Mouse (Mus musculus) heart, embryonic 15.5 days (tissue): ENCODE measurements around the gene Pcgf6. TPM values are rescaled to one million over a fixed set of nuclear protein-coding genes. Genes with fewer than 3 reads are reported as not detected.
"Not testable (repeated sequence)": the region's sequence is repeated elsewhere in the genome, so short reads cannot be mapped to it uniquely, and the experiment has no call there.

Source experiments
- ATAC-seq: fragments of 200-750 bp; cut with Nextera tagmentation; replicated peaks from 2 replicates; pipeline ENCODE4 v1.8.0; 2017; ENCODE audit warnings: low read depth, moderate TSS enrichment; ENCODE audit not compliant: insufficient number of reproducible peaks, insufficient read depth, low FRiP score
- H3K27ac ChIP-seq: fragments of 300-500 bp; sonication (generic); 2 replicates; pipeline ENCODE4 v1.5.1; 2015; ENCODE audit warnings: mild to moderate bottlenecking, inconsistent platforms
- H3K27me3 ChIP-seq: fragments of 300-500 bp; sonication (generic); 2 replicates; pipeline ENCODE4 v1.6.1; 2015; ENCODE audit warnings: inconsistent platforms
- H3K36me3 ChIP-seq: fragments of 300-500 bp; sonication (generic); 2 replicates; pipeline ENCODE4 v1.6.1; 2015; ENCODE audit warnings: mild to moderate bottlenecking, inconsistent platforms
- H3K4me1 ChIP-seq: fragments of 300-500 bp; sonication (generic); replicated peaks from 2 replicates; pipeline ENCODE4 v1.6.1; 2015; ENCODE audit warnings: inconsistent platforms
- H3K4me2 ChIP-seq: fragments of 300-500 bp; sonication (generic); 2 replicates; pipeline ENCODE4 v1.6.1; 2015; ENCODE audit warnings: inconsistent platforms, mild to moderate bottlenecking, moderate library complexity
- H3K4me3 ChIP-seq: fragments of 300-500 bp; sonication (generic); 2 replicates; pipeline ENCODE4 v1.5.1; 2015; ENCODE audit warnings: mild to moderate bottlenecking, inconsistent platforms
- H3K9ac ChIP-seq: fragments of 300-500 bp; sonication (generic); 2 replicates; pipeline ENCODE4 v1.6.1; 2015; ENCODE audit warnings: mild to moderate bottlenecking, inconsistent platforms
- H3K9me3 ChIP-seq: fragments of 300-500 bp; sonication (generic); replicated peaks from 2 replicates; pipeline ENCODE4 v1.6.1; 2016; ENCODE audit warnings: inconsistent platforms
- WGBS: fragments of 180-500 bp; shearing (Covaris S2); methylation state at CpG from one replicate; pipeline ENCODE4 v1.1.7; 2015; ENCODE audit warnings: mixed read lengths; 5-methylcytosine and 5-hydroxymethylcytosine counted together
- polyA plus RNA-seq: library from polyadenylated mRNA; unstranded; fragments of >200 nt; fragmentation: Nextera tagmentation; extraction: Ambion mirVana; gene quantifications from 2 replicates; pipeline ENCODE4 v1.2.1, GENCODE M21; 2015

The Pcgf6 gene
- polyA plus RNA-seq, 1 experiment from 2014 or later = 6.8 TPM

GRCm38 (mm10) chr19:46996095-46996494, 54.6 kb downstream of the Pcgf6 start:
- Histone ChIP-seq H3K4me1 (no peaks in the 10 kb centered on the region), H3K9me3 (no peaks in the 10 kb centered on the region), H3K36me3 (no peaks in the 10 kb centered on the region), H3K4me3 (no peak overlapping the region), H3K27ac (no peak overlapping the region), H3K4me2 (no peak overlapping the region), H3K9ac (no peak overlapping the region), H3K27me3 (no peaks in the 10 kb centered on the region)
- no peak for ATAC-seq
- WGBS = 72% methylated on average over 9 of the region's 9 CpGs

GRCm38 (mm10) chr19:46992329-46992728, 58.4 kb downstream of the Pcgf6 start:
- not testable (repeated sequence) for H3K9me3 ChIP-seq, H3K36me3 ChIP-seq, H3K27ac ChIP-seq, H3K4me3 ChIP-seq, ATAC-seq, H3K9ac ChIP-seq, H3K4me1 ChIP-seq, H3K27me3 ChIP-seq, H3K4me2 ChIP-seq
- 70% methylated on average over 4 of the region's 4 CpGs for WGBS

DNA sequence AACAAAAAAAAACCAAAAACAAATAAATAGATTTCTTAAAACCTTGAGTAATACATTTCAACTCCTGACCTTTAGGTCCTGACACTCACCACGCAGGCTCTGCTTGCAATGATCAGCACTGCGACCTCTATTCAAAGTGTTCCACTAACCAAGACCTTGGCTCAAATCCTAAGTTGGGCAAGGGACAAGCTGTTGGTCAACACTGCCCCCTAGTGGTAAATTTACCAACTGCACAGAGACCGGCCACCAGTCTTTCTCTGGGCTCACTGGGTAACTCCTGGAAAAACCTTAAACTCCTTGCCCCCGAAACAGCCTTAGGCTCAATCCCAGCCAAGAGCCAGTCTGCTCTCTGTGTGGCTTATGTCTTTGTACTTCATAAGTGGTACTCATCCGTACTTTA, 59.6 kb downstream of the Pcgf6 start:
- 11% methylated on average over 5 of the region's 5 CpGs for WGBS
- H3K4me1 ChIP-seq = peaks cover 6% of the 10 kb centered on the region; the same call in 1 of the 2 replicates
- H3K27ac ChIP-seq = no peak overlapping the region
- no peak overlapping the region for H3K9ac ChIP-seq
- H3K27me3 ChIP-seq = no peaks in the 10 kb centered on the region
- ATAC-seq = peak; percentile 59
- H3K4me2 ChIP-seq = no peak overlapping the region
- no peaks in the 10 kb centered on the region for H3K36me3 ChIP-seq
- no peaks in the 10 kb centered on the region for H3K9me3 ChIP-seq
- no peak overlapping the region for H3K4me3 ChIP-seq

- not testable (repeated sequence) for H3K27ac ChIP-seq, H3K4me1 ChIP-seq, H3K9ac ChIP-seq, H3K4me2 ChIP-seq, H3K9me3 ChIP-seq, H3K4me3 ChIP-seq, H3K36me3 ChIP-seq, H3K27me3 ChIP-seq, ATAC-seq
- WGBS = 77% methylated on average over 8 of the region's 8 CpGs
Measured at GRCm38 (mm10) chr19:46990625-46991024, 60.1 kb downstream of the Pcgf6 start.

DNA sequence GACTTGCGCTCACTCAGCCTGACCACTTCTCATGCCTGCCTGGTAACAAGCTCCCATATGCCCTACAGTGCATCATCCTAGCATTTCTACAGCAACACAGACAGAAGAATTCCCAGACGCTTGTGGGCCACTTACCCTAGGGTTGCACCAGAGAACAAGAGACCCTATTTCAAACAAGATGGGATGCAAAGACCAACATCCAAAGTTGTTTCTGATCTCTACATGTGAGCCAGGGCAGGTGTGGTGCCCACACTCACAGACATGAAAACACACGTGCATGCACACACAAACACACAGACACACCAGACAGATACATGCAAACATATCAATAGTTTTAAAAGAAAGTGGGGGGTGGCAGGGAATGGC, 60.6 kb downstream of the Pcgf6 start:
- ATAC-seq = no peak
- H3K27ac ChIP-seq = no peak overlapping the region
- 83% methylated on average over 3 of the region's 3 CpGs for WGBS

DNA sequence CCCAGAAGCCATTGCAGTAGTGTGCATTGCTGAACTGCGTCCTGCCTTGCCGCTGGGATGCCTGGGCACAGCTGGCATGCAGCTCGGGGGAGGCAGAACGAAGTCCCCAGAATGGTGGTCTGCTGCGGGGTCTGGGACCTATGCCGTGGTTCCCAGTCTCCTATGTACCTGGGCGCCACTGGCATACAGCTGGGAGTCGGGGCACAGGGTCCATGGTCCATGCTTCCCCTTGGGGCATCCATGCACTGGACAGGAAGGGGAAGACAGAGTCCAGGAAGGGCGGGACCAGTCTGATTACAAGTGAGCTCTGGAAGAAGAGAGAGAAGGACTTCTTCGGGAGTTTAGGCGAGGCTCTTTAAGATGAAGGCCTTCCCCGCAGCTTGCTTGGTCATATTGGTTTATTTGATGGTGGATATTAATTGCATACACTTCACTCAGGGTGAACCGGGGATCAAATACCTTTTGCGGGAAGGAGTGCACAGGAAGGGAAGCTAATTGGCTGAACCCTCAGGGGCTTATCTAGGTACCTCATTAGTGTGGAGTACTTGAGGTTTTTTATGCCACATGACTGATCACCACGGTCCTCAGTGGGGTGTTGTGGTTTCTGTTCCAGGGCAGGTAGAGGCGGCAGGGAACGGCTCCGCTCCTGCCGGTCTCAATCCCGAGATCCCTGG, 61.1 kb downstream of the Pcgf6 start:
- 71% methylated on average over 20 of the region's 20 CpGs for WGBS
- ATAC-seq = no peak
- no peak overlapping the region for H3K4me2 ChIP-seq
- no peaks in the 10 kb centered on the region for H3K36me3 ChIP-seq
- H3K4me1 ChIP-seq = peaks cover 6% of the 10 kb centered on the region; the same call in 1 of the 2 replicates
- H3K4me3 ChIP-seq = no peak overlapping the region
- H3K9me3 ChIP-seq = no peaks in the 10 kb centered on the region
- no peak overlapping the region for H3K9ac ChIP-seq
- H3K27ac ChIP-seq = no peak overlapping the region
- H3K27me3 ChIP-seq = no peaks in the 10 kb centered on the region

More for the DNA sequence above, 60.6 kb downstream of the Pcgf6 start:
- no peaks in the 10 kb centered on the region for H3K27me3 ChIP-seq
- no peak overlapping the region for H3K4me2 ChIP-seq
- H3K4me3 ChIP-seq = no peak overlapping the region
- no peak overlapping the region for H3K9ac ChIP-seq
- peaks cover 6% of the 10 kb centered on the region; the same call in 1 of the 2 replicates for H3K4me1 ChIP-seq
- no peaks in the 10 kb centered on the region for H3K9me3 ChIP-seq
- no peaks in the 10 kb centered on the region for H3K36me3 ChIP-seq

- Histone ChIP-seq H3K4me3 (no peak overlapping the region), H3K27me3 (no peaks in the 10 kb centered on the region), H3K27ac (no peak overlapping the region), H3K36me3 (no peaks in the 10 kb centered on the region), H3K4me2 (no peak overlapping the region; the same call in 1 of the 2 replicates), H3K9ac (no peak overlapping the region), H3K4me1 (peaks cover 13% of the 10 kb centered on the region), H3K9me3 (no peaks in the 10 kb centered on the region)
- no peak for ATAC-seq
- 61% methylated on average over 16 of the region's 16 CpGs for WGBS
Measured at GRCm38 (mm10) chr19:46988231-46989087, 62.2 kb downstream of the Pcgf6 start.

- no peak for ATAC-seq
- WGBS = 53% methylated on average over 6 of the region's 6 CpGs
- Histone ChIP-seq H3K4me3 (no peak overlapping the region), H3K4me2 (no peak overlapping the region; the same call in 1 of the 2 replicates), H3K36me3 (no peaks in the 10 kb centered on the region), H3K9me3 (no peaks in the 10 kb centered on the region), H3K9ac (no peak overlapping the region), H3K27ac (no peak overlapping the region), H3K27me3 (no peaks in the 10 kb centered on the region), H3K4me1 (peaks cover 16% of the 10 kb centered on the region)
Measured at GRCm38 (mm10) chr19:46987646-46988045, 63.1 kb downstream of the Pcgf6 start.

GRCm38 (mm10) chr19:46984726-46985622, 65.7 kb downstream of the Pcgf6 start:
- H3K9me3 ChIP-seq = no peaks in the 10 kb centered on the region
- H3K27ac ChIP-seq = no peak overlapping the region
- ATAC-seq = no peak
- WGBS = 81% methylated on average over 13 of the region's 13 CpGs
- H3K4me1 ChIP-seq = peaks cover 16% of the 10 kb centered on the region
- no peaks in the 10 kb centered on the region for H3K36me3 ChIP-seq
- H3K4me3 ChIP-seq = no peak overlapping the region
- no peak overlapping the region for H3K9ac ChIP-seq
- no peaks in the 10 kb centered on the region for H3K27me3 ChIP-seq
- no peak overlapping the region for H3K4me2 ChIP-seq

DNA sequence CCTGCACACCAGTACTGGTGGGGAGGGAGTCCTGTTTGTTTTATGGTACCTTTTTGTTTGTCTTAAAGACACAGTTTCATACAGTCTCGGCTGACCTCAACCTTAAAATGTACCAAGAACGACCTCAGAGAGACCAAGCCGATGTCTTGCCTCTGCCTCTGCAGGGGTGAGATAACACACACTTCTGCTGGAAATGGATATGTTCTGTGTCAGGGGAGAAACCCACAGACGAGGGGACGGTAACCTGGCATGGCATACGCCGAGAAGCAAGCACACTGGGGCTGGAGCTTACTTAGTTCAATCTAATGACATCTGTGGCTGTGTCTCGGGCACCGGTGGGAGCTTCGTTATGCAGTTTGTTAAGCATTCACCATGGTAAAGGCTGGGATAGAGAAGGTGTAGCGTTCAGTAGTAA, 66.7 kb downstream of the Pcgf6 start:
- Histone ChIP-seq H3K4me1 (peaks cover 24% of the 10 kb centered on the region), H3K4me2 (no peak overlapping the region), H3K9me3 (no peaks in the 10 kb centered on the region), H3K27ac (no peak overlapping the region), H3K36me3 (no peaks in the 10 kb centered on the region), H3K27me3 (no peaks in the 10 kb centered on the region), H3K9ac (peak overlapping the region; percentile 7; the same call in 1 of the 2 replicates), H3K4me3 (no peak overlapping the region)
- ATAC-seq = no peak
- WGBS = 43% methylated on average over 11 of the region's 11 CpGs
